Mouse (Mus musculus) testis, adult 2 months (tissue): ENCODE measurements around the gene Bcl3.

Source experiments
- CTCF ChIP-seq: fragments of 200-500 bp; IDR thresholded peaks from 2 replicates; pipeline ENCODE4 v1.5.1; 2012; ENCODE audit warnings: low read depth, mild to moderate bottlenecking, inconsistent platforms, low read length, moderate library complexity; ENCODE audit not compliant: control insufficient read depth, insufficient read depth, insufficient replicate concordance
- POLR2A ChIP-seq: fragments of 200-500 bp; IDR thresholded peaks from 2 replicates; pipeline ENCODE4 v1.6.1; 2012; ENCODE audit warnings: low read depth, mild to moderate bottlenecking, inconsistent platforms, low read length, moderate library complexity; ENCODE audit not compliant: control insufficient read depth

GRCm38 (mm10) chr7:19758623-19759022, 63.9 kb downstream of the Bcl3 start:
- TF ChIP-seq POLR2A (no peak), CTCF (no peak)
